Mouse (Mus musculus): ENCODE data around the gene Nrxn2. TPM values are rescaled to one million over a fixed set of nuclear protein-coding genes. Genes with fewer than 3 reads are reported as not detected.

Gene Nrxn2
- polyA plus RNA-seq, 1 experiment from 2014 or later: 6.2 TPM

GRCm38 (mm10) chr19:6497150-6497801, 78.7 kb downstream of the Nrxn2 start:
- 0% methylated on average over 13 of the region's 39 CpGs for WGBS

GRCm38 (mm10) chr19:6497803-6498202, 79.3 kb downstream of the Nrxn2 start:
- Histone ChIP-seq H3K9me3 (ENCODE audit: low read length) (no peaks in the 10 kb centered on the region), H3K4me3 (ENCODE audit: low read length) (peak overlapping the region; percentile 53), H3K4me2 (replicated peaks; ENCODE audit: low read depth, low read length) (peak overlapping the region; percentile 84), H3K27me3 (ENCODE audit: insufficient read depth, low read length) (peaks cover 74% of the 10 kb centered on the region), H3K9ac (replicated peaks; ENCODE audit: low read length) (peak overlapping the region; percentile 62), H3K36me3 (ENCODE audit: insufficient read depth, low read length) (no peaks in the 10 kb centered on the region), H3K27ac (ENCODE audit: low read length) (no peak overlapping the region), H3K4me1 (ENCODE audit: insufficient read depth, low read length) (peaks cover 25% of the 10 kb centered on the region)
- WGBS: 1% methylated on average over 39 of the region's 39 CpGs
- ATAC-seq (ENCODE audit: low FRiP score, low TSS enrichment): peak; percentile 8

More at GRCm38 (mm10) chr19:6497150-6497801, 78.7 kb downstream of the Nrxn2 start:
- Histone ChIP-seq H3K4me2 (replicated peaks; ENCODE audit: low read depth, low read length) (peak overlapping the region; percentile 84), H3K4me1 (ENCODE audit: insufficient read depth, low read length) (peaks cover 20% of the 10 kb centered on the region), H3K9ac (replicated peaks; ENCODE audit: low read length) (peak overlapping the region; percentile 62), H3K9me3 (ENCODE audit: low read length) (no peaks in the 10 kb centered on the region), H3K36me3 (ENCODE audit: insufficient read depth, low read length) (no peaks in the 10 kb centered on the region), H3K27me3 (ENCODE audit: insufficient read depth, low read length) (peaks cover 74% of the 10 kb centered on the region), H3K27ac (ENCODE audit: low read length) (no peak overlapping the region), H3K4me3 (ENCODE audit: low read length) (peak overlapping the region; percentile 53)
- ATAC-seq (ENCODE audit: low FRiP score, low TSS enrichment): peak; percentile 32

GRCm38 (mm10) chr19:6498350-6499131, 80.0 kb downstream of the Nrxn2 start:
- Histone ChIP-seq H3K4me3 (ENCODE audit: low read length) (peak overlapping the region; percentile 53), H3K4me2 (replicated peaks; ENCODE audit: low read depth, low read length) (peak overlapping the region; percentile 84), H3K27me3 (ENCODE audit: insufficient read depth, low read length) (peaks cover 81% of the 10 kb centered on the region), H3K27ac (ENCODE audit: low read length) (no peak overlapping the region), H3K9ac (replicated peaks; ENCODE audit: low read length) (peak overlapping the region; percentile 62), H3K9me3 (ENCODE audit: low read length) (no peaks in the 10 kb centered on the region), H3K4me1 (ENCODE audit: insufficient read depth, low read length) (peaks cover 27% of the 10 kb centered on the region), H3K36me3 (ENCODE audit: insufficient read depth, low read length) (no peaks in the 10 kb centered on the region)
- 5% methylated on average over 30 of the region's 38 CpGs for WGBS
- no peak for ATAC-seq (ENCODE audit: low FRiP score, low TSS enrichment)

- no peak overlapping the region for H3K9ac ChIP-seq (replicated peaks; ENCODE audit: low read length)
- ATAC-seq (ENCODE audit: low FRiP score, low TSS enrichment): no peak
- H3K4me3 ChIP-seq (ENCODE audit: low read length): no peak overlapping the region
- no peaks in the 10 kb centered on the region for H3K36me3 ChIP-seq (ENCODE audit: insufficient read depth, low read length)
- H3K27ac ChIP-seq (ENCODE audit: low read length): no peak overlapping the region
- H3K9me3 ChIP-seq (ENCODE audit: low read length): no peaks in the 10 kb centered on the region
- H3K4me1 ChIP-seq (ENCODE audit: insufficient read depth, low read length): peaks cover 38% of the 10 kb centered on the region
- H3K27me3 ChIP-seq (ENCODE audit: insufficient read depth, low read length): peaks cover 76% of the 10 kb centered on the region
- no peak overlapping the region for H3K4me2 ChIP-seq (replicated peaks; ENCODE audit: low read depth, low read length)
- WGBS: 53% methylated on average over 6 of the region's 6 CpGs
Observed at GRCm38 (mm10) chr19:6499860-6500635, 81.5 kb downstream of the Nrxn2 start.

GRCm38 (mm10) chr19:6500636-6501025, 82.1 kb downstream of the Nrxn2 start:
- Histone ChIP-seq H3K27me3 (ENCODE audit: insufficient read depth, low read length) (peaks cover 74% of the 10 kb centered on the region), H3K4me1 (ENCODE audit: insufficient read depth, low read length) (peaks cover 38% of the 10 kb centered on the region), H3K9ac (replicated peaks; ENCODE audit: low read length) (no peak overlapping the region), H3K27ac (ENCODE audit: low read length) (no peak overlapping the region), H3K4me3 (ENCODE audit: low read length) (no peak overlapping the region), H3K36me3 (ENCODE audit: insufficient read depth, low read length) (no peaks in the 10 kb centered on the region), H3K4me2 (replicated peaks; ENCODE audit: low read depth, low read length) (no peak overlapping the region), H3K9me3 (ENCODE audit: low read length) (no peaks in the 10 kb centered on the region)
- WGBS: 35% methylated on average over 2 of the region's 2 CpGs
- ATAC-seq (ENCODE audit: low FRiP score, low TSS enrichment): no peak

- 0% methylated on average over 25 of the region's 25 CpGs for WGBS
- peaks cover 65% of the 10 kb centered on the region for H3K27me3 ChIP-seq (ENCODE audit: insufficient read depth, low read length)
- ATAC-seq (ENCODE audit: low FRiP score, low TSS enrichment): peak; percentile 36; the same call in 1 of the 2 replicates
Observed at GRCm38 (mm10) chr19:6502035-6502541, 83.6 kb downstream of the Nrxn2 start.

GRCm38 (mm10) chr19:6502543-6503319, 84.2 kb downstream of the Nrxn2 start:
- no peaks in the 10 kb centered on the region for H3K9me3 ChIP-seq (ENCODE audit: low read length)
- H3K4me2 ChIP-seq (replicated peaks; ENCODE audit: low read depth, low read length): peak overlapping the region; percentile 77
- H3K36me3 ChIP-seq (ENCODE audit: insufficient read depth, low read length): no peaks in the 10 kb centered on the region
- no peak overlapping the region for H3K27ac ChIP-seq (ENCODE audit: low read length)
- peaks cover 33% of the 10 kb centered on the region for H3K4me1 ChIP-seq (ENCODE audit: insufficient read depth, low read length)
- peak overlapping the region; percentile 43 for H3K4me3 ChIP-seq (ENCODE audit: low read length)
- H3K9ac ChIP-seq (replicated peaks; ENCODE audit: low read length): no peak overlapping the region
- H3K27me3 ChIP-seq (ENCODE audit: insufficient read depth, low read length): peaks cover 63% of the 10 kb centered on the region
- WGBS: 4% methylated on average over 20 of the region's 20 CpGs
- ATAC-seq (ENCODE audit: low FRiP score, low TSS enrichment): peak; percentile 1; the same call in 1 of the 2 replicates

More at GRCm38 (mm10) chr19:6502035-6502541, 83.6 kb downstream of the Nrxn2 start:
- H3K27ac ChIP-seq (ENCODE audit: low read length): no peak overlapping the region
- H3K9me3 ChIP-seq (ENCODE audit: low read length): no peaks in the 10 kb centered on the region
- peak overlapping the region; percentile 77 for H3K4me2 ChIP-seq (replicated peaks; ENCODE audit: low read depth, low read length)
- peak overlapping the region; percentile 43 for H3K4me3 ChIP-seq (ENCODE audit: low read length)
- H3K36me3 ChIP-seq (ENCODE audit: insufficient read depth, low read length): no peaks in the 10 kb centered on the region
- H3K9ac ChIP-seq (replicated peaks; ENCODE audit: low read length): no peak overlapping the region
- peaks cover 35% of the 10 kb centered on the region for H3K4me1 ChIP-seq (ENCODE audit: insufficient read depth, low read length)

- no peak overlapping the region for H3K27ac ChIP-seq (ENCODE audit: low read length)
- WGBS: 25% methylated on average over 16 of the region's 16 CpGs
- H3K4me2 ChIP-seq (replicated peaks; ENCODE audit: low read depth, low read length): no peak overlapping the region
- no peaks in the 10 kb centered on the region for H3K9me3 ChIP-seq (ENCODE audit: low read length)
- ATAC-seq (ENCODE audit: low FRiP score, low TSS enrichment): 0 out of 2 replicates have a peak, but pooled peaks have one; percentile 33
- peaks cover 50% of the 10 kb centered on the region for H3K27me3 ChIP-seq (ENCODE audit: insufficient read depth, low read length)
- H3K9ac ChIP-seq (replicated peaks; ENCODE audit: low read length): no peak overlapping the region
- peaks cover 25% of the 10 kb centered on the region for H3K4me1 ChIP-seq (ENCODE audit: insufficient read depth, low read length)
- H3K36me3 ChIP-seq (ENCODE audit: insufficient read depth, low read length): no peaks in the 10 kb centered on the region
- H3K4me3 ChIP-seq (ENCODE audit: low read length): no peak overlapping the region
Observed at GRCm38 (mm10) chr19:6503926-6504655, 85.6 kb downstream of the Nrxn2 start.

Measured in kidney, embryonic 16.5 days (tissue).